Mouse (Mus musculus) embryonic fibroblast, embryonic 13.5 days (primary cell): ENCODE measurements at regions not wholly inside any gene's neighbourhood (a gene's known extent, or its start where the extent isn't known, plus 50 kb on each side); places are given as distances from the start of the nearest gene placed in this dataset.
A peak's percentile ranks its signal among the peaks of the same experiment; 100 is the strongest.
"Not testable (repeated sequence)": the region's sequence is repeated elsewhere in the genome, so short reads cannot be mapped to it uniquely, and the experiment has no call there.

Source experiments
- H3K27ac ChIP-seq: 2 replicates; pipeline ENCODE4 v1.5.1; 2012; ENCODE audit warnings: low read length, control low read depth, inconsistent platforms; ENCODE audit not compliant: insufficient read depth
- H3K4me1 ChIP-seq: 2 replicates; pipeline ENCODE4 v1.6.1; 2011; ENCODE audit warnings: low read length; ENCODE audit not compliant: control insufficient read depth, insufficient read depth
- H3K4me3 ChIP-seq: 2 replicates; pipeline ENCODE4 v1.5.1; 2011; ENCODE audit warnings: mild to moderate bottlenecking, control low read depth, low read length; ENCODE audit not compliant: insufficient read depth
- CTCF ChIP-seq: IDR thresholded peaks from 2 replicates; pipeline ENCODE4 v1.5.1; 2011; ENCODE audit warnings: mild to moderate bottlenecking, control low read depth, low read length, moderate library complexity, borderline replicate concordance; ENCODE audit not compliant: insufficient read depth
- POLR2A ChIP-seq: IDR thresholded peaks from 2 replicates; pipeline ENCODE4 v1.6.1; 2011; ENCODE audit warnings: low read depth, mild to moderate bottlenecking, control low read depth, low read length, moderate library complexity

- no peak for TF ChIP-seq CTCF
- TF ChIP-seq POLR2A = no peak
- Histone ChIP-seq H3K4me3 (no peak overlapping the region), H3K4me1 (0 out of 2 replicates have a peak, but pooled peaks cover 3% of the 10 kb centered on the region), H3K27ac (no peak overlapping the region)
Measured at GRCm38 (mm10) chr3:37804941-37805804, 80.9 kb upstream of the Gm5148 start.

- H3K27ac ChIP-seq = no peak overlapping the region
- no peak overlapping the region for H3K4me3 ChIP-seq
- TF ChIP-seq POLR2A (no peak), CTCF (no peak)
- H3K4me1 ChIP-seq = 0 out of 2 replicates have a peak, but pooled peaks cover 3% of the 10 kb centered on the region
Measured at GRCm38 (mm10) chr3:37804261-37804660, 80.0 kb upstream of the Gm5148 start.

- H3K27ac ChIP-seq, H3K4me3 ChIP-seq, H3K4me1 ChIP-seq: not testable (repeated sequence)
Measured at GRCm38 (mm10) chr3:37803781-37804180, 79.5 kb upstream of the Gm5148 start.

- TF ChIP-seq POLR2A (no peak), CTCF (no peak)
- Histone ChIP-seq H3K4me3 (no peak overlapping the region), H3K4me1 (0 out of 2 replicates have a peak, but pooled peaks cover 3% of the 10 kb centered on the region), H3K27ac (no peak overlapping the region)
Measured at GRCm38 (mm10) chr3:37801551-37801950, 77.3 kb upstream of the Gm5148 start.

- Histone ChIP-seq H3K4me1 (no peaks in the 10 kb centered on the region), H3K4me3 (no peak overlapping the region), H3K27ac (no peak overlapping the region)
- TF ChIP-seq POLR2A (no peak), CTCF (no peak)
Measured at GRCm38 (mm10) chr3:37799809-37800208, 75.5 kb upstream of the Gm5148 start.

- H3K4me3 ChIP-seq = no peak overlapping the region
- no peak for TF ChIP-seq POLR2A
- TF ChIP-seq CTCF = no peak
- no peak overlapping the region for H3K27ac ChIP-seq
- H3K4me1 ChIP-seq = peaks cover 4% of the 10 kb centered on the region
Measured at GRCm38 (mm10) chr3:37789711-37790110, 65.4 kb upstream of the Gm5148 start.

GRCm38 (mm10) chr3:37789143-37789697 lies 64.9 kb upstream of the Gm5148 start:
- Histone ChIP-seq H3K4me3 (no peak overlapping the region), H3K4me1 (peaks cover 4% of the 10 kb centered on the region), H3K27ac (no peak overlapping the region)
- TF ChIP-seq POLR2A (no peak), CTCF (no peak)

- Histone ChIP-seq H3K27ac (no peak overlapping the region), H3K4me1 (peaks cover 4% of the 10 kb centered on the region), H3K4me3 (no peak overlapping the region)
- TF ChIP-seq POLR2A (no peak), CTCF (no peak)
Measured at GRCm38 (mm10) chr3:37788366-37788765, 64.1 kb upstream of the Gm5148 start.

- TF ChIP-seq POLR2A (no peak), CTCF (no peak)
- Histone ChIP-seq H3K4me1 (peaks cover 4% of the 10 kb centered on the region), H3K27ac (peak overlapping the region; percentile 16; the same call in 1 of the 2 replicates), H3K4me3 (no peak overlapping the region)
Measured at GRCm38 (mm10) chr3:37786792-37787191, 62.5 kb upstream of the Gm5148 start.

GRCm38 (mm10) chr3:37781086-37781485 lies 56.8 kb upstream of the Gm5148 start:
- no peak for TF ChIP-seq POLR2A
- no peak for TF ChIP-seq CTCF

More at GRCm38 (mm10) chr3:37781086-37781485, 56.8 kb upstream of the Gm5148 start:
- Histone ChIP-seq H3K27ac (peak overlapping the region; percentile 91; the same call in 1 of the 2 replicates), H3K4me1 (peaks cover 6% of the 10 kb centered on the region), H3K4me3 (no peak overlapping the region)
